Mouse (Mus musculus) limb, embryonic 14.5 days (tissue): ENCODE measurements around the gene Plxnc1. TPM values are rescaled to one million over a fixed set of nuclear protein-coding genes. Genes with fewer than 3 reads are reported as not detected.

Source experiments
- ATAC-seq: fragments of 200-750 bp; cut with Nextera tagmentation; 2 replicates; pipeline ENCODE4 v1.8.0; 2017; ENCODE audit warnings: low read depth, moderate number of reproducible peaks, moderate TSS enrichment; ENCODE audit not compliant: low FRiP score
- DNase-seq: peaks from one replicate; pipeline ENCODE4 v3.0.0-alpha.2; 2015; ENCODE audit warnings: low spot score
- H3K27ac ChIP-seq: fragments of 300-500 bp; sonication (generic); replicated peaks from 2 replicates; pipeline ENCODE4 v1.5.1; 2014; ENCODE audit warnings: low read depth, mild to moderate bottlenecking, low read length, moderate library complexity, mixed read lengths
- H3K27me3 ChIP-seq: fragments of 300-500 bp; sonication (generic); 2 replicates; pipeline ENCODE4 v1.6.1; 2014; ENCODE audit warnings: low read length, mixed read lengths; ENCODE audit not compliant: control insufficient read depth, insufficient read depth
- H3K36me3 ChIP-seq: fragments of 300-500 bp; sonication (generic); 2 replicates; pipeline ENCODE4 v1.6.1; 2014; ENCODE audit warnings: mild to moderate bottlenecking, low read length, moderate library complexity, mixed read lengths; ENCODE audit not compliant: control insufficient read depth, insufficient read depth
- H3K4me1 ChIP-seq: fragments of 300-500 bp; sonication (generic); 2 replicates; pipeline ENCODE4 v1.6.1; 2014; ENCODE audit warnings: antibody characterized with exemption, low read length, mixed read lengths; ENCODE audit not compliant: control insufficient read depth, insufficient read depth
- H3K4me2 ChIP-seq: fragments of 300-500 bp; sonication (generic); replicated peaks from 2 replicates; pipeline ENCODE4 v1.6.1; 2014; ENCODE audit warnings: low read depth, mild to moderate bottlenecking, low read length, moderate library complexity; ENCODE audit not compliant: severe bottlenecking
- H3K4me3 ChIP-seq: fragments of 300-500 bp; sonication (generic); replicated peaks from 2 replicates; pipeline ENCODE4 v1.5.1; 2014; ENCODE audit warnings: low read length
- H3K9ac ChIP-seq: fragments of 300-500 bp; sonication (generic); 2 replicates; pipeline ENCODE4 v1.6.1; 2014; ENCODE audit warnings: mild to moderate bottlenecking, low read depth, low read length, moderate library complexity; ENCODE audit not compliant: severe bottlenecking
- H3K9me3 ChIP-seq: fragments of 300-500 bp; sonication (generic); 2 replicates; pipeline ENCODE4 v1.6.1; 2016; ENCODE audit warnings: low read length; ENCODE audit not compliant: control insufficient read depth
- POLR2A ChIP-seq: fragments of 200-500 bp; IDR thresholded peaks from 2 replicates; pipeline ENCODE4 v1.8.0; 2012; ENCODE audit warnings: inconsistent platforms, mild to moderate bottlenecking, moderate library complexity, borderline replicate concordance; ENCODE audit not compliant: insufficient read depth, insufficient read length; ENCODE audit errors: extremely low read depth
- WGBS: fragments of 180-500 bp; shearing (Covaris S2); extraction: QIAGEN DNeasy Blood & Tissue Kit; methylation state at CpG from one replicate; pipeline ENCODE4 v1.1.7; 2014; 5-methylcytosine and 5-hydroxymethylcytosine counted together
- polyA plus RNA-seq, 2 experiments: library from polyadenylated mRNA; depleted of rRNA in 1 of 2; stranded (reverse) in 1 of 2; unstranded in 1 of 2; fragments of >200 nt; fragmentation: Nextera tagmentation in 1 of 2; extraction: Ambion mirVana in 1 of 2; gene quantifications; 2 replicates each; pipeline versions ENCODE4 v1.2.1 to v1.2.3; 2012 to 2014

The Plxnc1 gene
- polyA plus RNA-seq, 2 experiments = 3.0 to 4.7 TPM

DNA sequence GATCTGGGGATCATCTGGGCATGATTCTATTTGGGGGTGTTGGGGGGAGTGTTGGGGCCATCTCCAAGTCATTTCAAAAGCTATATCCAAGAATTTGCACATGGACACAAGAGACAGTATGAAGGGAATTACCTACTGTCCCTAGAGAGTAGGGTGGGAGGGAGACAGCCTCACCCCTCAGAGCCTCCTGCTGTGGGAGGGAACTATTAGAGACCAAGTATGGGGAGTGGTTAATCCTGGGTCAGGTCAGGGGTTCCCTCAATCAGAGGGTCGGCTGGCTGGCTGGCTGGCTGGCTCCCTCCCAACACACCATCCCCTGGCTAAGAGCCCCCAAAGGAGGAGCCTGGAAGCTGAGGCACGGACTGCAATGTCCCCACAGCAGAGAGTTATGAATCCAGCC lies 24.7 kb downstream of the Plxnc1 start:
- Histone ChIP-seq H3K4me3 (no peak overlapping the region), H3K4me2 (no peak overlapping the region), H3K27me3 (no peaks in the 10 kb centered on the region), H3K27ac (no peak overlapping the region), H3K36me3 (no peaks in the 10 kb centered on the region), H3K9me3 (no peaks in the 10 kb centered on the region), H3K4me1 (peaks cover 6% of the 10 kb centered on the region), H3K9ac (no peak overlapping the region)
- DNase-seq = no peak
- WGBS = 66% methylated on average over 2 of the region's 2 CpGs
- no peak for TF ChIP-seq POLR2A
- ATAC-seq = no peak

DNA sequence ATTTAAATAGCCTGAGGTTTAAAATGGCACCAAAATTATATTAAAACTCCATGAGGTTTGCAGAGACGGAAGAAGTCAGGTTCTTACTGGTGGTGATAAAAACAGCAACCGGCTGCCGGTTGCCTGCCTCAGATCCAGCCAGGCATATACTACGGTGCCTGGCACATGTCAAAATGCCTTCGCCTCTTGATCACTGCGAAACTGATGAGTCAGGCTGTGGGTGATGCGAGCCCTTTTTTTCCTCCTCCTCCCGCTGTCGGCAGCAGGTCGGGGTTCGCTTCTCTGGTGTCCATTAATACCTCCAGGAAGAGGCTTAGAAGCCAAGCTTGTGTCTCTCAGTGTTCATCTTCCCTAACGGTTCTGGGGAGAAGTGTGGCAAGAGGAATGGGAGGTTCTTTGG lies 25.1 kb downstream of the Plxnc1 start:
- no peaks in the 10 kb centered on the region for H3K36me3 ChIP-seq
- no peak overlapping the region for H3K9ac ChIP-seq
- 57% methylated on average over 12 of the region's 12 CpGs for WGBS
- H3K4me2 ChIP-seq = no peak overlapping the region
- H3K27ac ChIP-seq = no peak overlapping the region
- no peak overlapping the region for H3K4me3 ChIP-seq
- H3K4me1 ChIP-seq = peaks cover 6% of the 10 kb centered on the region
- no peak for TF ChIP-seq POLR2A
- DNase-seq (no peak), ATAC-seq (no peak)
- H3K9me3 ChIP-seq = no peaks in the 10 kb centered on the region
- H3K27me3 ChIP-seq = no peaks in the 10 kb centered on the region

DNA sequence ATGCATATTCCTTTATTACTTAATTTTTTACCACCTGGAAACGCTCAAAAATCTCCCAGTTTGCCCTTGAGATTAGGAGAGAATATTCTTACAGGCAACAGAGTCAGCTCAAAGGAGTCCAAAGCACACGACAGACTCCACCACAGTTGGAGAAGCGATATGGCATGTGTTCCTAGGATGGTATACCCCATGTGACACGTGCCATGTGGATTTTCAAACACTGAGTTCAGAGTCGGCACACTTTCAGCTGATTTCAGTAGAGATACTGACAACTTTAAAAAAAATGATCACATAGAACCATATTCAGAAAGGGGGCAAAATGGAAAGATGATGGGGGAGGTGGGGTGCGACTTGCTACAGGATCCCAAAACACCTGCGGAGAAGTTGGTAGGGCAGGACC lies 26.0 kb downstream of the Plxnc1 start:
- Histone ChIP-seq H3K9me3 (no peaks in the 10 kb centered on the region), H3K4me1 (peaks cover 6% of the 10 kb centered on the region), H3K9ac (no peak overlapping the region), H3K4me2 (no peak overlapping the region), H3K4me3 (no peak overlapping the region), H3K27me3 (no peaks in the 10 kb centered on the region), H3K27ac (no peak overlapping the region), H3K36me3 (no peaks in the 10 kb centered on the region)
- no peak for DNase-seq
- 76% methylated on average over 7 of the region's 7 CpGs for WGBS
- no peak for ATAC-seq
- TF ChIP-seq POLR2A = no peak

DNA sequence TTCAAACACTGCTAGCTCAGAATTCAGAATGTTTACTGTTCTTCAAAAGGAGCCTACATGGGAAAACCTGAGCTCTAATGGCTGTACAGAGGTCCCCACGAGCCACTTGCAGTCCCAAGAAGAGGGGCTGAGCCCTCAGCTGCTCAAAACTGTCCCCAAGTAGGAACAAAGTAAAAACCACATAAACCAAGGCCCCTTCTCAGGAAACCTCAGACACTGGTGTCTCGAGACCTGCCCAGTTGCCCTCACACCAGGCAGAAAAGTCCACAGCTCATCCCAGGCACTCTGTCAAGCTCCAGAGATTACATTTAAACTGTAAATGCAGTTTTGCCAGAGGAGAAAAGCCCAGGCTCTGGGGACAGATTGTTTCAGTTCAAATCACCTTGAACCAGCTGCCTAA lies 26.6 kb downstream of the Plxnc1 start:
- H3K36me3 ChIP-seq = no peaks in the 10 kb centered on the region
- ATAC-seq = no peak
- H3K4me3 ChIP-seq = no peak overlapping the region
- no peak for DNase-seq
- no peaks in the 10 kb centered on the region for H3K9me3 ChIP-seq
- peaks cover 6% of the 10 kb centered on the region for H3K4me1 ChIP-seq
- no peak overlapping the region for H3K27ac ChIP-seq
- WGBS = 73% methylated on average over 2 of the region's 2 CpGs
- H3K27me3 ChIP-seq = no peaks in the 10 kb centered on the region
- H3K4me2 ChIP-seq = no peak overlapping the region
- TF ChIP-seq POLR2A = no peak
- no peak overlapping the region for H3K9ac ChIP-seq

DNA sequence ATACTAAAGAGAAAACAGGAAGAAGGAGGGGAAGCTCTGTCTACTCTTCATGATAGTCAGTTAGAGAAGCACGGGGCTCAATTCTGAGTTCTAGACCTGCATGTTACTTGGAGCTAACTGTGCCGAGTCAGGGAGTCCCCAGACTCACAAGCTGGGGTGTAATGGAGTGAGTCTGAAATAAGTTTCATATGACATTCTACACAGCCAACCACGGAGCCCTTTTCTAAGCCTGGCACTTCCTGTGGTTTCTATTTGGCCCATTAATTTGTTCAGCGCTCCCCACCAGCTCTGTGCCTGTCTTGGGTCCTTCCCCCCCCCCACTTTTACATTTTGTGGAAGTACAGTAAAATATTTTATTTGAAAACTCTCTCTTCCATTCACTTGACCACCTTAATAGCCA lies 27.3 kb downstream of the Plxnc1 start:
- Histone ChIP-seq H3K4me3 (no peak overlapping the region), H3K27me3 (no peaks in the 10 kb centered on the region), H3K27ac (no peak overlapping the region), H3K4me1 (peaks cover 6% of the 10 kb centered on the region), H3K36me3 (no peaks in the 10 kb centered on the region), H3K9ac (no peak overlapping the region), H3K9me3 (no peaks in the 10 kb centered on the region), H3K4me2 (no peak overlapping the region)
- ATAC-seq (no peak), DNase-seq (no peak)
- 51% methylated on average over 4 of the region's 4 CpGs for WGBS
- no peak for TF ChIP-seq POLR2A

DNA sequence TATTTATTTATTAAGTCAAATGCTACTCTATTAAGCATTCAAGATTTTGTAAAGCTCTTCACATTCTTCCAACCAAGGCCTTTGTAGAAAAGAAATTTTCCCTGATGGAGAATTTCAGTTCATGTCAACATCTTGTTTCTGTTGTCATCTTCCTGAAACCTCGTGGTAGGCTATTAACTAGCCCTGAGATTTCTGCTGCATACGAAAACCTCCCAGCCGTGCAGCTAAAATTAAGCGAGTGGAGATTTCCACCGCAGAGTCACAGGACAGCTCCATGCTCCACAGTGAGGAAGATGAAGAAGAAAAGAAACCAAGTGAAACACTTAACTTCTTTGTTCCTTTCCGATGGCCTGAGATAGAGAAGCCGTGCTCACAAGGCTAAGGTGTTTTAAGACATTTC lies 28.0 kb downstream of the Plxnc1 start:
- Histone ChIP-seq H3K9ac (no peak overlapping the region), H3K9me3 (no peaks in the 10 kb centered on the region), H3K4me1 (peaks cover 6% of the 10 kb centered on the region), H3K4me2 (no peak overlapping the region), H3K27me3 (no peaks in the 10 kb centered on the region), H3K4me3 (no peak overlapping the region), H3K36me3 (no peaks in the 10 kb centered on the region), H3K27ac (no peak overlapping the region)
- 85% methylated on average over 7 of the region's 7 CpGs for WGBS
- no peak for DNase-seq
- TF ChIP-seq POLR2A = no peak
- ATAC-seq = no peak
